Mouse (Mus musculus) lung, adult 2 months (tissue): ENCODE data around the gene Obp1a. TPM values are rescaled to one million over a fixed set of nuclear protein-coding genes. Genes with fewer than 3 reads are reported as not detected.

Experiments
- DNase-seq: peaks from one replicate; pipeline ENCODE4 v3.0.0; 2022
- H3K4me1 ChIP-seq: fragments of 200-500 bp; 2 replicates; pipeline ENCODE4 v1.6.1; 2011; ENCODE audit warnings: low read length; ENCODE audit not compliant: control insufficient read depth, insufficient read depth
- H3K4me3 ChIP-seq: fragments of 200-500 bp; replicated peaks from 2 replicates; pipeline ENCODE3; 2011; ENCODE audit warnings: low read depth, mild to moderate bottlenecking, control low read depth, low read length; ENCODE audit errors: extremely low read depth
- CTCF ChIP-seq: fragments of 200-500 bp; IDR thresholded peaks from 2 replicates; pipeline ENCODE4 v1.5.1; 2011; ENCODE audit warnings: mild to moderate bottlenecking, low read length, control low read depth; ENCODE audit not compliant: insufficient read depth
- POLR2A ChIP-seq: fragments of 200-500 bp; IDR thresholded peaks from 2 replicates; pipeline ENCODE4 v1.6.1; 2011; ENCODE audit warnings: low read depth, mild to moderate bottlenecking, control low read depth, low read length, borderline replicate concordance; ENCODE audit errors: extremely low read depth
- WGBS: fragments of 180-500 bp; shearing (Covaris S2); methylation state at CpG from one replicate; pipeline ENCODE4 v1.1.7; 2018; 5-methylcytosine and 5-hydroxymethylcytosine counted together
- polyA plus RNA-seq: library from polyadenylated mRNA; depleted of rRNA; stranded (reverse); fragments of >200 nt; gene quantifications from 2 replicates; pipeline ENCODE4 v1.2.3, GENCODE M21; 2012; rRNA removed

Gene Obp1a
- polyA plus RNA-seq, result not detected in 2 replicates

DNA sequence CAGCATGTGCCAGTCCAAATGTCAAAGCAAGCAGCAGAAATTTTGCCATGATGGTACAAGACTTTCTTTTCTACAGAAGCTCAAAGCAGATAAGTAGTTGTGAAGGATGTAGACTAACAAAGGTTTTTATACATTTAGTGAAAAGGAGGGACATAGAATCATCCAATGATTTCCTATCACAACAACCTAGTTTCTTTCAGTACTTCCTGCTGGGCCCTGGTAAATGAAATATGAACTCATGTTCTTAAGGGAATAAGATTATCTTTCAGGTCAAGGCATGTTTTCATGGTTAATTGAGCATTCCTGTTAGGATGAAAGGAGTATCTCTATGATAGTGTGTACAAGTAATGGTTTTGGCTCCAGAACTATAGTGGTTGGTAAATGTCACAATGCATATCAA is at the start of gene Obp1a:
Obp1a (minus strand) TSS at position 101 of the 400 bp plus-strand sequence.
- Histone ChIP-seq H3K4me3 (no peak within 1 kb of the TSS), H3K4me1 (no peaks in the 10 kb centered on the region)
- TF ChIP-seq POLR2A, result no peak
- no peak for TF ChIP-seq CTCF
- DNase-seq, result no peak

DNA sequence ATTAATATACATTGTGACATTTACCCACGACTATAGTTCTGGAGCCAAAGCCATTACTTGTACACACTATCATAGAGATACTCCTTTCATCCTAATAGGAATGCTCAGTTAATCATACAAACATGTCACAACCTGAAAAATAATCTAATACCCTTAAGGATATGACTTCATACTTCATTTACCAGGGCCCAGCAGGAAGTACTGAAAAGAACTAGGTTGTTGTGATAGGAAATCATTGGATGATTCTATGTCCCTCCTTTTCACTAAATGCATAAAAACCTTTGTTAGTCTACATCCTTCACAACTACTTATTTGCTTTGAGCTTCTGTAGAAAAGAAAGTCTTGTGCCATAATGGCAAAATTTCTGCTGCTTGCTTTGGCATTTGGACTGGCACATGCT is 34.0 kb upstream of the Obp1a start, which contains the start of gene Gm5938:
Gm5938 (plus strand) TSS at position 301 of the 400 bp plus-strand sequence.
- TF ChIP-seq POLR2A, result no peak
- H3K4me3 ChIP-seq, result no peak within 1 kb of the TSS
- no peak for DNase-seq
- no peaks in the 10 kb centered on the region for H3K4me1 ChIP-seq
- 46% methylated on average over 1 of the region's 1 CpGs for WGBS

Other genes with a start within 250 kb of the Obp1a start
- gene Pbsn, start 237.8 kb downstream of the Obp1a start, polyA plus RNA-seq, result not detected in 2 replicates
- not detected in 2 replicates for gene Gm14744, start 226.6 kb downstream of the Obp1a start, polyA plus RNA-seq
- not detected in 2 replicates for gene 5430402E10Rik, start 166.3 kb downstream of the Obp1a start, polyA plus RNA-seq
- gene Gm5938, start 34.1 kb upstream of the Obp1a start, polyA plus RNA-seq, result not detected in 2 replicates
- not detected in 2 replicates for gene Obp1b, start 95.4 kb upstream of the Obp1a start, polyA plus RNA-seq
- not detected in 2 replicates for gene Gm14743, start 154.5 kb upstream of the Obp1a start, polyA plus RNA-seq